Mouse (Mus musculus) limb, embryonic 14.5 days (tissue): Measurements from ENCODE around the gene Gm15319. TPM values are rescaled to one million over a fixed set of nuclear protein-coding genes. Genes with fewer than 3 reads are reported as not detected.
A peak's percentile ranks its signal among the peaks of the same experiment; 100 is the strongest.
"Not testable (repeated sequence)": the region's sequence is repeated elsewhere in the genome, so short reads cannot be mapped to it uniquely, and the experiment has no call there.

ENCODE experiments used
- ATAC-seq: fragments of 200-750 bp; cut with Nextera tagmentation; 2 replicates; pipeline ENCODE4 v1.8.0; 2017; ENCODE audit warnings: low read depth, moderate number of reproducible peaks, moderate TSS enrichment; ENCODE audit not compliant: low FRiP score
- DNase-seq: peaks from one replicate; pipeline ENCODE4 v3.0.0-alpha.2; 2015; ENCODE audit warnings: low spot score
- H3K27ac ChIP-seq: fragments of 300-500 bp; sonication (generic); replicated peaks from 2 replicates; pipeline ENCODE4 v1.5.1; 2014; ENCODE audit warnings: low read depth, mild to moderate bottlenecking, low read length, moderate library complexity, mixed read lengths
- H3K27me3 ChIP-seq: fragments of 300-500 bp; sonication (generic); 2 replicates; pipeline ENCODE4 v1.6.1; 2014; ENCODE audit warnings: low read length, mixed read lengths; ENCODE audit not compliant: control insufficient read depth, insufficient read depth
- H3K36me3 ChIP-seq: fragments of 300-500 bp; sonication (generic); 2 replicates; pipeline ENCODE4 v1.6.1; 2014; ENCODE audit warnings: mild to moderate bottlenecking, low read length, moderate library complexity, mixed read lengths; ENCODE audit not compliant: control insufficient read depth, insufficient read depth
- H3K4me1 ChIP-seq: fragments of 300-500 bp; sonication (generic); 2 replicates; pipeline ENCODE4 v1.6.1; 2014; ENCODE audit warnings: antibody characterized with exemption, low read length, mixed read lengths; ENCODE audit not compliant: control insufficient read depth, insufficient read depth
- H3K4me2 ChIP-seq: fragments of 300-500 bp; sonication (generic); replicated peaks from 2 replicates; pipeline ENCODE4 v1.6.1; 2014; ENCODE audit warnings: low read depth, mild to moderate bottlenecking, low read length, moderate library complexity; ENCODE audit not compliant: severe bottlenecking
- H3K4me3 ChIP-seq: fragments of 300-500 bp; sonication (generic); replicated peaks from 2 replicates; pipeline ENCODE4 v1.5.1; 2014; ENCODE audit warnings: low read length
- H3K9ac ChIP-seq: fragments of 300-500 bp; sonication (generic); 2 replicates; pipeline ENCODE4 v1.6.1; 2014; ENCODE audit warnings: mild to moderate bottlenecking, low read depth, low read length, moderate library complexity; ENCODE audit not compliant: severe bottlenecking
- H3K9me3 ChIP-seq: fragments of 300-500 bp; sonication (generic); 2 replicates; pipeline ENCODE4 v1.6.1; 2016; ENCODE audit warnings: low read length; ENCODE audit not compliant: control insufficient read depth
- WGBS: fragments of 180-500 bp; shearing (Covaris S2); extraction: QIAGEN DNeasy Blood & Tissue Kit; methylation state at CpG from one replicate; pipeline ENCODE4 v1.1.7; 2014; 5-methylcytosine and 5-hydroxymethylcytosine counted together
- polyA plus RNA-seq, 2 experiments: library from polyadenylated mRNA; depleted of rRNA in 1 of 2; stranded (reverse) in 1 of 2; unstranded in 1 of 2; fragments of >200 nt; fragmentation: Nextera tagmentation in 1 of 2; extraction: Ambion mirVana in 1 of 2; gene quantifications; 2 replicates each; pipeline versions ENCODE4 v1.2.1 to v1.2.3; 2012 to 2014

The Gm15319 gene
- polyA plus RNA-seq, 2 experiments = 0.14 TPM; not detected in 1

- H3K36me3 ChIP-seq, H3K9me3 ChIP-seq, H3K9ac ChIP-seq, ATAC-seq, H3K27ac ChIP-seq, H3K27me3 ChIP-seq, H3K4me3 ChIP-seq, DNase-seq, H3K4me1 ChIP-seq, H3K4me2 ChIP-seq: not testable (repeated sequence)
- 75% methylated on average over 5 of the region's 5 CpGs for WGBS
Measured at GRCm38 (mm10) chr8:20356386-20356785, 6.6 kb downstream of the Gm15319 start.

- not testable (repeated sequence) for H3K4me1 ChIP-seq, H3K9me3 ChIP-seq, ATAC-seq, H3K36me3 ChIP-seq, H3K27me3 ChIP-seq, H3K9ac ChIP-seq, H3K4me2 ChIP-seq, H3K27ac ChIP-seq, H3K4me3 ChIP-seq, DNase-seq
- 90% methylated on average over 1 of the region's 3 CpGs for WGBS
Measured at GRCm38 (mm10) chr8:20353579-20353978, 9.4 kb downstream of the Gm15319 start.

- not testable (repeated sequence) for H3K9ac ChIP-seq, ATAC-seq, H3K9me3 ChIP-seq, H3K4me2 ChIP-seq, H3K27me3 ChIP-seq, H3K4me1 ChIP-seq, H3K27ac ChIP-seq, H3K36me3 ChIP-seq, DNase-seq, H3K4me3 ChIP-seq
- WGBS = 91% methylated on average over 5 of the region's 6 CpGs
Measured at GRCm38 (mm10) chr8:20302759-20303158, 60.3 kb downstream of the Gm15319 start.

- not testable (repeated sequence) for ATAC-seq, H3K27me3 ChIP-seq, H3K27ac ChIP-seq, H3K4me2 ChIP-seq, H3K4me3 ChIP-seq, H3K9ac ChIP-seq, H3K36me3 ChIP-seq, H3K4me1 ChIP-seq, H3K9me3 ChIP-seq
- peak; percentile 2 for DNase-seq
- WGBS = 72% methylated on average over 4 of the region's 4 CpGs
Measured at GRCm38 (mm10) chr8:20300042-20300441, 63.0 kb downstream of the Gm15319 start.

- not testable (repeated sequence) for H3K9ac ChIP-seq, H3K4me1 ChIP-seq, DNase-seq, H3K4me2 ChIP-seq, ATAC-seq, H3K27me3 ChIP-seq, H3K4me3 ChIP-seq, H3K36me3 ChIP-seq, H3K27ac ChIP-seq, H3K9me3 ChIP-seq
- WGBS = 85% methylated on average over 11 of the region's 13 CpGs
Measured at GRCm38 (mm10) chr8:20297939-20298505, 65.0 kb downstream of the Gm15319 start.
